Mouse (Mus musculus) thymus, adult 2 months (tissue): ENCODE results near the gene Mtfmt. TPM values are rescaled to one million over a fixed set of nuclear protein-coding genes. Genes with fewer than 3 reads are reported as not detected.
A peak's percentile ranks its signal among the peaks of the same experiment; 100 is the strongest.

Experiments
- DNase-seq: peaks from one replicate; pipeline ENCODE4 v3.0.0; 2021
- H3K27ac ChIP-seq: fragments of 200-500 bp; 2 replicates; pipeline ENCODE4 v1.5.1; 2012; ENCODE audit warnings: low read length, control low read depth; ENCODE audit not compliant: control insufficient read depth, insufficient read depth
- H3K27me3 ChIP-seq: fragments of 200-500 bp; 2 replicates; pipeline ENCODE4 v1.6.1; 2012; ENCODE audit warnings: mild to moderate bottlenecking, low read length, moderate library complexity, mixed read lengths; ENCODE audit not compliant: control insufficient read depth, insufficient read depth
- H3K36me3 ChIP-seq: fragments of 200-500 bp; 2 replicates; pipeline ENCODE4 v1.6.1; 2012; ENCODE audit warnings: mild to moderate bottlenecking, low read length, moderate library complexity; ENCODE audit not compliant: control insufficient read depth, insufficient read depth
- H3K4me1 ChIP-seq: fragments of 200-500 bp; replicated peaks from 2 replicates; pipeline ENCODE4 v1.6.1; 2012; ENCODE audit warnings: low read length; ENCODE audit not compliant: control insufficient read depth, insufficient read depth
- H3K4me3 ChIP-seq: fragments of 200-500 bp; 2 replicates; pipeline ENCODE4 v1.5.1; 2012; ENCODE audit warnings: mild to moderate bottlenecking, low read length, control low read depth, moderate library complexity; ENCODE audit not compliant: control insufficient read depth, insufficient read depth
- CTCF ChIP-seq: fragments of 200-500 bp; IDR thresholded peaks from 2 replicates; pipeline ENCODE4 v1.5.1; 2012; ENCODE audit warnings: mild to moderate bottlenecking, control low read depth, low read length, moderate library complexity, borderline replicate concordance; ENCODE audit not compliant: control insufficient read depth, poor library complexity, insufficient read depth; ENCODE audit errors: extremely low read depth
- POLR2A ChIP-seq: fragments of 200-500 bp; IDR thresholded peaks from 2 replicates; pipeline ENCODE4 v1.6.1; 2012; ENCODE audit warnings: mild to moderate bottlenecking, low read length, control low read depth, moderate library complexity; ENCODE audit not compliant: control insufficient read depth, poor library complexity, insufficient read depth; ENCODE audit errors: extremely low read depth
- WGBS: fragments of 180-500 bp; shearing (Covaris S2); methylation state at CpG from one replicate; pipeline ENCODE4 v1.1.7; 2018; 5-methylcytosine and 5-hydroxymethylcytosine counted together
- polyA plus RNA-seq: library from polyadenylated mRNA; depleted of rRNA; stranded (reverse); fragments of >200 nt; gene quantifications from 2 replicates; pipeline ENCODE4 v1.2.3, GENCODE M21; 2012; rRNA removed

The Mtfmt gene
- polyA plus RNA-seq = 16.2 and 18.4 TPM in 2 replicates

- Histone ChIP-seq H3K27me3 (no peaks in the 10 kb centered on the region), H3K36me3 (peaks cover 11% of the 10 kb centered on the region), H3K4me1 (peaks cover 4% of the 10 kb centered on the region), H3K27ac (no peak within 1 kb of the TSS), H3K4me3 (peak within 1 kb of the TSS; percentile 76)
- DNase-seq = peak; percentile 98
- TF ChIP-seq CTCF (no peak; the same call in 1 of the 2 replicates), POLR2A (peak; percentile 66; the same call in 1 of the 2 replicates)
- under 1% methylated on average over 54 of the region's 54 CpGs for WGBS
Observed at GRCm38 (mm10) chr9:65435671-65436301, at the start of gene Mtfmt. Gene Mtfmt (plus strand): TSS chr9:65435782.

DNA sequence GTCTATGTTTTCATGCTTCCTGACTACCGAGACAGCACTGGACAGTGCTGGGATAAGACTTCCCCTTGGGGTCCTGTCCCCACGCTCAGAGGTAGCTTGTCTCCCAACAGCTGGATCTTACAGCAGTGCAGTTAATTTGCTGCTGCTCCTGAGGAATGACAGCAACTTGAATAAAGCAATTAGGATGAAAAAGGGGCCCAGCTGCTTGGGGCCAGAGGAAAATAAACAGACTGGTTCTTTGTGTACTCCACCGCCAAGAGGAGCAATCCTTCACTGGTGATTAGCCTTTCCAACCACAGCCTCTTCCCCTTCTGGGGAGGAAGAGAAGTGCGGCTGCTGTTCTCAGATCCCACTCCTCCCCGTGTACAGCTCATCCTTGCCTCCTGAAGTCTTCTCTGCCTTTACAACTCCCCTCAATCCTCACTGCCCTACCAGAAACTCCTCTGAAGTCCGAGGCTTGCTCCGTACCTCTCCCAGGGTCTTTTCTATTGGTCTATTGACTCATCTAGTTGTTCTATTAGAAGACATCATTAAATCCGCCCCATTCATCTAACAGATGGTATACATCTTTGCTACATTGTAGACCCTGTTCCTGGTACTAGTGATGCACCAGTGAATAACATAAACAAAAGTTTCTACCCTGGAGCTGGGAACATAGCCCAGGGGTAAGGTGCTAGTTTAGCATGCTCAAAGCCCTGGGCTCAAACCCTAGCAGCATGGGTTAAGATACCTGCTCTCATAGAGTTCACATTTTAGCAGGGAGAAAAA is 49.0 kb upstream of the Mtfmt start:
- DNase-seq = no peak
- Histone ChIP-seq H3K4me3 (no peak overlapping the region), H3K36me3 (no peaks in the 10 kb centered on the region), H3K27ac (no peak overlapping the region), H3K27me3 (no peaks in the 10 kb centered on the region; the same call in 1 of the 2 replicates), H3K4me1 (peaks cover 12% of the 10 kb centered on the region)
- WGBS = 65% methylated on average over 8 of the region's 8 CpGs
- TF ChIP-seq POLR2A = no peak
- TF ChIP-seq CTCF = no peak

- Histone ChIP-seq H3K27me3 (no peaks in the 10 kb centered on the region; the same call in 1 of the 2 replicates), H3K4me3 (peak overlapping the region; percentile 23), H3K36me3 (no peaks in the 10 kb centered on the region), H3K27ac (no peak overlapping the region), H3K4me1 (peaks cover 8% of the 10 kb centered on the region)
- 14% methylated on average over 96 of the region's 96 CpGs for WGBS
- TF ChIP-seq CTCF = no peak
- TF ChIP-seq POLR2A = no peak
- no peak for DNase-seq
Observed at GRCm38 (mm10) chr9:65390752-65391612, 44.6 kb upstream of the Mtfmt start.

DNA sequence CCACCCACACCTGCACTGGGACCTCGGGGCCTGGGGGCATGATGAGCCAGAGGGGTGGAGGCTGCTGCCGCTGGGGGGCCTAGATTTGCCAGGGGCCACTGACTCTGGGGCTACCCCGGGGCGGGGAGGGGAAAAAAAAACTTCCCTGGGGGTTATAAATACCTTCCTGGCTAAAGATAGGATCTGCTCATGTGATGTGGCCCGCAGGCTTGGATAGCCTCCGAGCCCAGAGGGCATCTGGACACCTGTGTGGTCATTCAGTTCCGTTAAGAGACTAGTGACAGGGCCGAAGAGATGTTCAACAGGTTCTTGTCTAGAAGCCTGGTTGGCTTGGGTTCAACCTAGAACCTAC is 44.0 kb upstream of the Mtfmt start, which contains the start of gene Kbtbd13:
TSS of gene Kbtbd13 (minus strand) at position 40 of the 352 bp plus-strand sequence.
- Histone ChIP-seq H3K27ac (no peak within 1 kb of the TSS), H3K27me3 (no peaks in the 10 kb centered on the region; the same call in 1 of the 2 replicates)
- TF ChIP-seq CTCF = no peak
- no peak for TF ChIP-seq POLR2A

DNA sequence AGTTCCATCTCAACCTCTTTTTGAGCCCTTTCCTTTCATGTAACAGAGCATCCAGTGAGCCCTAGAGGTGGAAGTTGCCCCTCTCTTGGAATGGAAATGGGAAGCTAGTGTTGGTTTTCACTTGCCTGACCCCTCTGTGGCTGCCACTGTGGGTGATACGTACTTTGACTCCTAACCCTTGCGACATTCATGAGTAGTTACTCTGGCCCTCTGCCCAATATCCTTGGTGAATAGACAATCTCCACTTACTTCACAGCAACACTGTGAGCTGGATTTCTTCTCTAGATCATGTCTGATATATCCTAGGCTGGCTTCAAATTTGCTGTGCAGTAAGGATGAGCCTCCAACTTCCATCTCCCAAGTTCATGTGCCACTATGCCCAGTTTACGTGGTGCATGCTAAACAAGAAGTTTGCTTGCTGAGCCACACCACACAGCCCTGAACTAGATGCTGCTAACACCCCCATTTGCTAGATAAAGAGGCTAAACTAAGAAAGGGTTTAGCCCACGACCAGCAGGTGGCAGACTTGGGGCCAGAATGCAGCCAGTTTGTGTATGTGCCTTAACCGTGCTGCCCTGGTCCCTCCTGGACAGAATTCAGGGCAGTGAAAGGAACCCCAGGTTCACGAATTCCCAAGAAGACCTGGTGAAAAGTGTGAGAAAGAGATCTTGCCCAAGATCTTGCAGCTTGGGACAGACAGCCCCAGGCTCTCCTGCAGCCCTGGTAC is 42.8 kb upstream of the Mtfmt start:
- peaks cover 8% of the 10 kb centered on the region for H3K4me1 ChIP-seq
- no peak for TF ChIP-seq POLR2A
- TF ChIP-seq CTCF = peak; percentile 63; the same call in 1 of the 2 replicates
- no peaks in the 10 kb centered on the region; the same call in 1 of the 2 replicates for H3K27me3 ChIP-seq
- no peak overlapping the region for H3K4me3 ChIP-seq
- 29% methylated on average over 6 of the region's 6 CpGs for WGBS
- no peak overlapping the region for H3K27ac ChIP-seq
- no peaks in the 10 kb centered on the region for H3K36me3 ChIP-seq
- peak; percentile 57 for DNase-seq

More for the DNA sequence above, 44.0 kb upstream of the Mtfmt start, which contains the start of gene Kbtbd13:
- DNase-seq = no peak
- 44% methylated on average over 8 of the region's 8 CpGs for WGBS
- no peaks in the 10 kb centered on the region for H3K36me3 ChIP-seq
- H3K4me1 ChIP-seq = peaks cover 8% of the 10 kb centered on the region
- peak within 1 kb of the TSS; percentile 23 for H3K4me3 ChIP-seq

- TF ChIP-seq CTCF = no peak
- TF ChIP-seq POLR2A = no peak
- DNase-seq = no peak
- Histone ChIP-seq H3K4me1 (peaks cover 15% of the 10 kb centered on the region), H3K27me3 (no peaks in the 10 kb centered on the region; the same call in 1 of the 2 replicates), H3K36me3 (no peaks in the 10 kb centered on the region), H3K4me3 (no peak overlapping the region), H3K27ac (no peak overlapping the region)
- WGBS = 59% methylated on average over 2 of the region's 2 CpGs
Observed at GRCm38 (mm10) chr9:65393606-65394005, 42.0 kb upstream of the Mtfmt start.
